Mouse (Mus musculus) lung, postnatal 36 days (tissue): ENCODE measurements around the gene Olfr392.

Source experiments
- DNase-seq: peaks from one replicate; pipeline ENCODE4 v3.0.0; 2022; ENCODE audit warnings: mixed read lengths

Olfr392 gene

DNA sequence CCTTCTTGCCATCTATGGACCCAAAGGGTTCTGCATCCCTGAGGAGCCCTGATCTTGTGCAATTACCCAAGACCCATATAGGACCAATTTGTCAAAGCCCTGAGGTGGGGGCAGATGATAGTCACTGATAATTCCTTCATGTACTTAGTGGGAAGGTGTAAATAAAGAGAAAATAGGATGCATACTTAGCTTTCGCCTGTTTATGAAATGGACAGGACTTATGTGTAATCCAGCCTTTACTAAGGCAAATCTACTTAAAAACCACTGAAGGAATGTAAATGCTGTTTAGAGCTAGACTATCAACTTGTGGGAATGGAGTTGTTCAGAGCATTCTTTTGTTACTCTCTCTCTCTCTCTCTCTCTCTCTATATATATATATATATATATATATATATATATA lies at the start of gene Olfr392:
Gene Olfr392 (minus strand): TSS at position 101 of the 400 bp plus-strand sequence.
- no peak for DNase-seq

DNA sequence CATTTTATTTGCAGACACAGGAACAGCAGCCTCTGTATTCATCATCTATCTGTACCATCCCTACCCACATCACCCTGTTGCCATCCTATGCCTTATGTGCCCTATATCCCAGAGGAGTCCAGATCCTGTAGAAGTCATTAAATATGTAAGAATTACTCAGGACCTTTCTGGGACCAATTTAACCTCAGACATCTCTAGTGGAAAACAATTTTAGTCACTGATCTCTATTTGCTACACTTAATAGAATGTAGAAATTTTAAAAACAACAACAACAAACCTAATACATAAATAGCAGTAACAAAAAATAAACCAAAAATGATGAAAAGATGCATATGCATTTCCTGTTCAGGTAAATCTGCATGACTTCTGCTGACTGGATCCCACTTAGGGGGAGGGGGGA lies 34.5 kb upstream of the Olfr392 start, which contains the start of gene Olfr393:
Gene Olfr393 (minus strand): TSS at position 101 of the 400 bp plus-strand sequence.
- no peak for DNase-seq

DNA sequence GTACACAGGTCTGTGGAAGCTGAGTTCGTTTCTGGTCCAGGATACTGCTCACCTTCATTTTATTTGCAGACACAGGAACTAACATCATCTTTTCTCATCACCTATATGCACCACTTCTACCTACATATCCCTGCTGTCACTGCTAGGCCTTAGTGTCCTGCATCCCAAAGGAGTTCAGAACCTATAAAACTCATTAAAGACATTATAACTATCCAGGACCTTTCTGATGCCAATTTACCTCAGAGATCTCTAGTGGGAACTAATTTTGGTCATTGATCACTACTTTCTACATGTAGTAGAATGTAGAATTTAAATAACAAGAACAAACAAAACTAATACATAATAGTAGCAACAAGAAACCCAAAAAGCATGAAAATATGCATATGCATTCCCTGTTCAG lies 13.9 kb downstream of the Olfr392 start, which contains the start of gene Olfr391-ps:
Gene Olfr391-ps (minus strand): TSS at position 101 of the 400 bp plus-strand sequence.
- no peak for DNase-seq

DNA sequence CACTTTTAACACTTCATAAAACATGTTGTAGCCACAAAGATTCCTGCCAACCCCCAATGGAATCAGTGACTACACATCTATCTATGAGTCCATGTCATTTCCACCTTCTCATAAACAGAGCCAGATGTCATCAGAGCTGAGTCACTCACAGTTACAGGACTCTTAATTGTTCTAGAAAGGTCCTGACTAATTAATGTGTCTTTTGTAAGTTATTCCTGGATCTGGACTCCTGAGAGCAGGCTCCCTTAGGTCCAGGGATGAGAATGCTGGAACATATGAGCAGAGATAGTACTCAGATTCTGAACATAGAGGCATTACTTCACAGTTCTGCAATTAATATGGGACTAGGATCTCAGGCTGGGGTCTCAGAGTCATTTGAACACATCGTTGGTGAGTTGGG lies 34.2 kb downstream of the Olfr392 start, which contains the start of gene Olfr390:
Gene Olfr390 (plus strand): TSS at position 301 of the 400 bp plus-strand sequence.
- no peak for DNase-seq

DNA sequence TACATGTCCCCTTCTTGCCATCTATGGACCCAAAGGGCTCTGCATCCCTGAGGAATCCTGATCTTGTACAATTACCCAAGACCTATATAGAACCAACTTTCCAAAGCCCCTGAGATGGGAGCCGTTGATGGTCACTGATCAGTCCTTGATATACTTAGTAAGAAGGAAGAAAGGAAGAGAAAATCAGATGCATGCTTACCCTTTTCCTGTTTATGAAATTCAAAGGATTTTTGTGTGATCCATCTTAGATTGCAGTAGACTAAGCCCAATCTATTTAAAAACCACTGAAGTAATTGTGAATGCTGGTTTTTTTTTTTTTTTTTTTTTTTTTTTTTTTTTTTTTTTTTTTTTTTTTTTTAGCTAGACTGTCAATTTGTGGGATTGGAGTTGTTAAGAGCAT lies 36.2 kb downstream of the Olfr392 start, which contains the start of gene Olfr389:
Gene Olfr389 (minus strand): TSS at position 101 of the 400 bp plus-strand sequence.
- DNase-seq: no peak
